Mouse (Mus musculus) liver, adult 2 months (tissue): ENCODE results near the gene Ift46. TPM values are rescaled to one million over a fixed set of nuclear protein-coding genes. Genes with fewer than 3 reads are reported as not detected.

Experiments used
- DNase-seq: peaks from one replicate; pipeline ENCODE4 v3.0.0-alpha.2; 2011; ENCODE audit warnings: low read depth, low spot score; ENCODE audit errors: extremely low read depth
- H3K27ac ChIP-seq: fragments of 200-500 bp; replicated peaks from 2 replicates; pipeline ENCODE4 v1.5.1; 2012; ENCODE audit warnings: low read depth, mild to moderate bottlenecking, control low read depth, inconsistent platforms, low read length; ENCODE audit not compliant: insufficient read depth
- H3K27me3 ChIP-seq: fragments of 200-500 bp; 2 replicates; pipeline ENCODE4 v1.6.1; 2012; ENCODE audit warnings: mild to moderate bottlenecking, moderate library complexity, low read length, inconsistent platforms; ENCODE audit not compliant: control insufficient read depth, insufficient read depth
- H3K36me3 ChIP-seq: fragments of 200-500 bp; 2 replicates; pipeline ENCODE4 v1.6.1; 2012; ENCODE audit warnings: low read length, inconsistent platforms; ENCODE audit not compliant: control insufficient read depth, insufficient read depth
- H3K4me1 ChIP-seq: fragments of 200-500 bp; 2 replicates; pipeline ENCODE4 v1.6.1; 2011; ENCODE audit warnings: low read length; ENCODE audit not compliant: control insufficient read depth, insufficient read depth
- H3K4me3 ChIP-seq: fragments of 200-500 bp; 2 replicates; pipeline ENCODE4 v1.5.1; 2011; ENCODE audit warnings: low read depth, mild to moderate bottlenecking, control low read depth, low read length, moderate library complexity; ENCODE audit not compliant: insufficient read depth
- H3K79me2 ChIP-seq: fragments of 200-500 bp; 2 replicates; pipeline ENCODE4 v1.6.1; 2012; ENCODE audit warnings: inconsistent platforms, mild to moderate bottlenecking, low read length, moderate library complexity; ENCODE audit not compliant: control insufficient read depth, insufficient read depth
- H3K9ac ChIP-seq: fragments of 200-500 bp; 2 replicates; pipeline ENCODE4 v1.6.1; 2012; ENCODE audit warnings: low read depth, mild to moderate bottlenecking, control low read depth, inconsistent platforms, low read length
- CTCF ChIP-seq: fragments of 200-500 bp; IDR thresholded peaks from 2 replicates; pipeline ENCODE4 v1.5.1; 2011; ENCODE audit warnings: low read depth, low read length, control low read depth
- POLR2A ChIP-seq: fragments of 200-500 bp; IDR thresholded peaks from 2 replicates; pipeline ENCODE4 v1.6.1; 2011; ENCODE audit warnings: low read length, control low read depth; ENCODE audit not compliant: insufficient read depth; ENCODE audit errors: extremely low read depth
- WGBS: fragments of 180-500 bp; shearing (Covaris S2); methylation state at CpG from one replicate; pipeline ENCODE4 v1.1.7; 2018; 5-methylcytosine and 5-hydroxymethylcytosine counted together
- polyA plus RNA-seq: library from polyadenylated mRNA; depleted of rRNA; stranded (reverse); fragments of >200 nt; gene quantifications from 2 replicates; pipeline ENCODE4 v1.2.3, GENCODE M21; 2012
- total RNA-seq: library from RNA; depleted of rRNA; stranded (reverse); fragments of >200 nt; gene quantifications from 2 replicates; pipeline ENCODE4 v1.2.3, GENCODE M21; 2014

Gene Ift46
- total and polyA plus RNA-seq, 2 experiments = 33.2 to 33.5 TPM

DNA sequence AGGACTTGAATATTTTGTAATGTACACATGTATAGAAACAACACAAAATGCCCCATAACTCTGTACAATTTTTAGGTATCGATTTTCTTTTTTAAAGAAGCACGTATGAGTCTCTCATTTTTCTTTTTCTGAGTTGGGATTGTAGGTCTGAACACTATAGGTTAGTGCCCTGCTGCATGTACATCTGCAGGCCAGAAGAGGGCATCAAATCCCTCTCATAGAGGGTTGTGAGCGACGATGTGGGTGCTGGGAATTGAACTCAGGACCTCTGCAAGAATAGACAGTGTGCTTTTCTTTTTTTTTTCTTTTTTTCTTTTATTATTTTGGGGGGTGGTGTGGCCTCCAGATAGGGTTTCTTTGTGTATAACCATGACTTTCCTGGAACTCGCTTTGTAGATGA, 3.7 kb downstream of the Ift46 start:
- WGBS = 98% methylated on average over 5 of the region's 5 CpGs
- Histone ChIP-seq H3K4me1 (peaks cover 3% of the 10 kb centered on the region; the same call in 1 of the 2 replicates), H3K27me3 (no peaks in the 10 kb centered on the region), H3K27ac (no peak overlapping the region), H3K4me3 (no peak overlapping the region), H3K9ac (no peak overlapping the region), H3K79me2 (peaks cover 8% of the 10 kb centered on the region), H3K36me3 (no peaks in the 10 kb centered on the region)
- TF ChIP-seq CTCF = no peak
- no peak for TF ChIP-seq POLR2A
- no peak for DNase-seq

GRCm38 (mm10) chr9:44772392-44772749, 4.7 kb downstream of the Ift46 start:
- no peak overlapping the region for H3K4me3 ChIP-seq
- TF ChIP-seq POLR2A (no peak), CTCF (no peak)
- H3K27me3 ChIP-seq = no peaks in the 10 kb centered on the region
- H3K36me3 ChIP-seq = no peaks in the 10 kb centered on the region
- WGBS = 21% methylated on average over 5 of the region's 5 CpGs
- peaks cover 2% of the 10 kb centered on the region for H3K79me2 ChIP-seq
- H3K27ac ChIP-seq = peak overlapping the region; percentile 26; the same call in 1 of the 2 replicates
- no peak overlapping the region for H3K9ac ChIP-seq
- no peak for DNase-seq
- H3K4me1 ChIP-seq = peaks cover 3% of the 10 kb centered on the region; the same call in 1 of the 2 replicates

GRCm38 (mm10) chr9:44772750-44773651, 5.3 kb downstream of the Ift46 start:
- H3K4me3 ChIP-seq = peak overlapping the region; percentile 66
- no peaks in the 10 kb centered on the region for H3K27me3 ChIP-seq
- peaks cover 3% of the 10 kb centered on the region; the same call in 1 of the 2 replicates for H3K4me1 ChIP-seq
- DNase-seq = peak; percentile 84
- 0 out of 2 replicates have a peak, but pooled peaks cover under 1% of the 10 kb centered on the region for H3K36me3 ChIP-seq
- H3K9ac ChIP-seq = peak overlapping the region; percentile 88
- WGBS = under 1% methylated on average over 41 of the region's 41 CpGs
- peak overlapping the region; percentile 79 for H3K27ac ChIP-seq
- no peak for TF ChIP-seq POLR2A
- peak; percentile 82 for TF ChIP-seq CTCF
- no peaks in the 10 kb centered on the region; the same call in 1 of the 2 replicates for H3K79me2 ChIP-seq

DNA sequence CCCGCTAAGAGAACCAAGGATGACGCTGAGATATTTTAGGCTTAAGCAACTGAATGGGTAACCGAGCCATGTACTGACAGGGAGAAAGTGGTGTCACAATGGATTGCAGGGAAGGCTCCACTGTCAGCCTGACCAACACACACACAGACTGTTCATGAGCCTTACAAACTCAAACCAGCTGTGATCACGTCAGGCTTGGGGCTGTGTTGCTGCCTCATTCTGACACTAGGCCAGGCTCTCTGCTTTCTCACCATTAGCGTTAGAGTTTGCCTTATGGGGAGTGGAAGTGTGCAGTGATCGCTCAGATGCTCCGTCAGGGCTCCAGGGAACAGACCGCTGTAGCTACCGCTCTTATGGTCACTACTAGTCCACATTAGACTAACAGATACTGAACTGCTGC, 25.1 kb downstream of the Ift46 start:
- Histone ChIP-seq H3K4me1 (no peaks in the 10 kb centered on the region), H3K27me3 (no peaks in the 10 kb centered on the region), H3K4me3 (no peak overlapping the region), H3K27ac (no peak overlapping the region), H3K79me2 (no peaks in the 10 kb centered on the region), H3K36me3 (peaks cover 27% of the 10 kb centered on the region), H3K9ac (no peak overlapping the region)
- no peak for TF ChIP-seq CTCF
- no peak for TF ChIP-seq POLR2A
- DNase-seq = no peak
- WGBS = 81% methylated on average over 9 of the region's 9 CpGs

GRCm38 (mm10) chr9:44798298-44798697, 30.6 kb downstream of the Ift46 start:
- no peak overlapping the region for H3K4me3 ChIP-seq
- 65% methylated on average over 7 of the region's 7 CpGs for WGBS
- TF ChIP-seq CTCF (no peak), POLR2A (no peak)
- peaks cover 7% of the 10 kb centered on the region; the same call in 1 of the 2 replicates for H3K79me2 ChIP-seq
- H3K36me3 ChIP-seq = peaks cover 24% of the 10 kb centered on the region; the same call in 1 of the 2 replicates
- peaks cover 15% of the 10 kb centered on the region for H3K4me1 ChIP-seq
- no peak for DNase-seq
- peak overlapping the region; percentile 27; the same call in 1 of the 2 replicates for H3K27ac ChIP-seq
- H3K27me3 ChIP-seq = no peaks in the 10 kb centered on the region
- H3K9ac ChIP-seq = peak overlapping the region; percentile 36
